Mouse (Mus musculus) brown adipose tissue, adult 24 weeks (tissue): ENCODE data around the gene Lamtor1. TPM values are rescaled to one million over a fixed set of nuclear protein-coding genes. Genes with fewer than 3 reads are reported as not detected.
A peak's percentile ranks its signal among the peaks of the same experiment; 100 is the strongest.

Experiments
- H3K27ac ChIP-seq: fragments of 200-500 bp; replicated peaks from 2 replicates; pipeline ENCODE4 v1.5.1; 2012; ENCODE audit warnings: low read depth, mild to moderate bottlenecking, low read length
- H3K4me1 ChIP-seq: fragments of 200-500 bp; 2 replicates; pipeline ENCODE4 v1.6.1; 2012; ENCODE audit warnings: low read length, mixed read lengths; ENCODE audit not compliant: control insufficient read depth, insufficient read depth, insufficient read length
- H3K4me3 ChIP-seq: fragments of 200-500 bp; 2 replicates; pipeline ENCODE4 v1.5.1; 2012; ENCODE audit warnings: low read depth, mild to moderate bottlenecking, low read length, moderate library complexity; ENCODE audit not compliant: insufficient read depth
- polyA plus RNA-seq: library from polyadenylated mRNA; stranded (reverse); fragments of >200 nt; gene quantifications from 2 replicates; pipeline ENCODE4 v1.2.4, GENCODE M21; 2012; ENCODE audit not compliant: missing spikeins, insufficient read depth, insufficient read length

Lamtor1 gene
- polyA plus RNA-seq = 169 and 170 TPM in 2 replicates

DNA sequence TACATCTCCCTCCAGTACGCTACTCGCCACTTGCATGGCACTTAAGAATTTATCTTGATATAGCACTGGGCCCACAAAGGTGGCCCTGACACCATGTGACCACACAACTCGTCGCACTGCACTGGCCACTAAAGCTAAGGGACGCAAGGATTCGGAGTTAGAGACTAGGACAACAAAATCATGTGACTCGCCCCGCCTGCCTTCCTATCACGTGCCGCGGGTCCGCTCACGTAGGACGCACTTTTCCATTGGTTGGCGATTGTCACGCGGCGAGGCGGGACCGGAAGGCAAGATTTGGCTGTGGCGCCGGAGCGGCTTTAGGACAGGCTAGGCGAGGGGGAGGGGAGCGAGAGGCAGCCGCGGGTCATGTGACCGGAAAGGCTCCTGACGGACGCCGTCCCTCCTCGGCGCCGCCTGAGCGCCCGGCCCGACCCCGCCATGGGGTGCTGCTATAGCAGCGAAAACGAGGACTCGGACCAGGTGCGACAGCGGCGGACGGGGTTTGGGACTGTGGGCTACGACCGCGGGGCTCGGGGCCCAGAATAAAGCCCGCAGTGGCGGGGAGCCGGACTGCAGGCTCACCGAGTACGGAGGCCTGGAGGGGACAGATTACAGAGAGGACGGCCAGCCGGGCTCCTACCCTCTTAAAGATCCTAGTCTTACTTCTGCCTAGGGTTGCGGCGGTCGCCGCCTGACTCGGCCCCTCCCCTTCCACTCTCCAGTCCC, at the start of gene Lamtor1:
Lamtor1 (plus strand) TSS at position 344 of the 726 bp plus-strand sequence.
- H3K4me1 ChIP-seq = peaks cover 20% of the 10 kb centered on the region
- peak within 1 kb of the TSS; percentile 86 for H3K4me3 ChIP-seq
- peak within 1 kb of the TSS; percentile 97 for H3K27ac ChIP-seq

DNA sequence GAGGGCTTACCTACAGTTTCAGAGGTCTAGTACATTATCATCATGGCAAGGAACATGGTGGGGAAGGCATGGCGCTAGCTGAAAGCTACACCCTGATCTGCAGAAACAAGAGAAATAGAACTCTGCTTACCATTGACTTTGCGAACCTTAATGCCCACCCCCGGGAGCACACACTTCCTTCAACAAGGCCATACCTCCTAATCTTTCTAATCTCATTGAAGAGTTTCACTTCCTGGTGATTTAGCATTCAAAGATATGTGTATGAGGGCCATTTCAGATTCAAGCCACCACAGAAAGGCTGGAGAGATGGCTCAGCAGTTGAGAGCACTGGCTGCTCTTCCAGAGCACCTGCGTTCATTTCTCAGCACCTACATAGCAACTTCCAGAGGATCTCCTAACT, 48.6 kb upstream of the Lamtor1 start, which contains the start of gene Folr2:
Folr2 (minus strand) TSS at position 101 of the 400 bp plus-strand sequence.
- no peak within 1 kb of the TSS for H3K4me3 ChIP-seq
- no peak within 1 kb of the TSS for H3K27ac ChIP-seq
- no peaks in the 10 kb centered on the region for H3K4me1 ChIP-seq

GRCm38 (mm10) chr7:101858362-101858761, 47.3 kb upstream of the Lamtor1 start:
- Histone ChIP-seq H3K27ac (no peak overlapping the region), H3K4me3 (no peak overlapping the region), H3K4me1 (no peaks in the 10 kb centered on the region)

GRCm38 (mm10) chr7:101860978-101861377, 44.7 kb upstream of the Lamtor1 start:
- H3K4me3 ChIP-seq = no peak overlapping the region
- no peak overlapping the region for H3K27ac ChIP-seq
- no peaks in the 10 kb centered on the region for H3K4me1 ChIP-seq

DNA sequence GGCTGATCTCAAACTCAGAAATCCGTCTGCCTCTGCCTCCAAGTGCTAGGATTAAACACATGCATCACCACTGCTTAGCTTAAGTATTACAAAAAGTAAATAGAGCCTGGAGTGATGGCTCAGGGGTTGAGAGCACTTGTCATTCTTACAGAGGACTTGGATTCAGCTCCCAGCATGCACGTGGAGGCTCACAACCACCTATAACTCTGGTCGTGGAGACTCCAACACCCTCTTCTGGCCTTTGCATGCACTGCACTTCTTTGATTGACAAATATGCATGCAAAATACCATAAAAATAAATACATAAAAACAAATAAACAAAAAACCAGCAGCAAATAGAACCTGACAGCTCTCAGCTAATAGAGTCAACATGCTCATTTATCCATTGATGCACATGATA, 43.4 kb upstream of the Lamtor1 start:
- no peak overlapping the region for H3K4me3 ChIP-seq
- no peak overlapping the region for H3K27ac ChIP-seq
- no peaks in the 10 kb centered on the region for H3K4me1 ChIP-seq

- no peak within 1 kb of the TSS for H3K4me3 ChIP-seq
- no peak within 1 kb of the TSS for H3K27ac ChIP-seq
- no peaks in the 10 kb centered on the region for H3K4me1 ChIP-seq
Measured at GRCm38 (mm10) chr7:101863415-101863814, 42.3 kb upstream of the Lamtor1 start, which contains the start of gene Anapc15. Gene Anapc15, plus strand, starts transcription at chr7:101863715.

DNA sequence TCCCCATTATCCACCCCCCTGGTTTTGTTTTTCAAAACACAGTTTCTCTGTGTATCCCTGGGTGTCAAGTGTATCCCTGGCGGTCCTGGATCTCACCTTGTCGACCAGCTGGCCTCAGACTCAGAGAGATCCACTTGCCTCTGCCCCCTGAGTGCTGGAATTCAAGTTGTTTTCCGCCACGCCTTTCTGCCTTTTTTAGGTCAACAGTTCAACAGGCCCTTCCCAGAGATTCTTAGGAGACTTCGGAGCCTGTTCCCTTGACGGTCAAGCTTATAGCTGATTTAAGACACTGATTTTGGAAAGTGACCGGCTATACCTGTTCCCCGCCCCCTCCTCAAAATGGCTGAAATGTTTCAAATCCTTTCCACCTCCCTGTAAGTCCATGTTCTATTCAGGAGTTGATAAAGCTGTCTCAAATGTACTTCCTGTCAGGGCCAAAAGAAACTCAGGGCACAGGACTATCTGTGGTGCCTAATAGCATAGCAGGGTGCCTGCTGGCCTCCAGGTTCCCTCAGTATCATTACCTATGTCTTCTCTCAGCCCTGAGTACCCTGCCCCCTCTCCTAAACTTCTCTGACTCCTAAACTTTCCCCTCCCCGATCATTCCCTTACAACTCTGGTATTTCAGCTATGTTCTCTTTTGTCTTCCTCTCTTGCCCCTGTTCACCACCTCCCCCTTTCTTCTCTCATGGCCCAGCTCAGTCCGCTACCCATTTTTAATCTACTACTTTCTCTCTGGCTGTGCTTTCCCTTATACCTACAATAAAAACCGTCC, 39.0 kb upstream of the Lamtor1 start:
- Histone ChIP-seq H3K27ac (no peak overlapping the region), H3K4me1 (no peaks in the 10 kb centered on the region), H3K4me3 (no peak overlapping the region)

GRCm38 (mm10) chr7:101867482-101867881, 38.2 kb upstream of the Lamtor1 start:
- no peaks in the 10 kb centered on the region for H3K4me1 ChIP-seq
- no peak overlapping the region for H3K4me3 ChIP-seq
- H3K27ac ChIP-seq = no peak overlapping the region

DNA sequence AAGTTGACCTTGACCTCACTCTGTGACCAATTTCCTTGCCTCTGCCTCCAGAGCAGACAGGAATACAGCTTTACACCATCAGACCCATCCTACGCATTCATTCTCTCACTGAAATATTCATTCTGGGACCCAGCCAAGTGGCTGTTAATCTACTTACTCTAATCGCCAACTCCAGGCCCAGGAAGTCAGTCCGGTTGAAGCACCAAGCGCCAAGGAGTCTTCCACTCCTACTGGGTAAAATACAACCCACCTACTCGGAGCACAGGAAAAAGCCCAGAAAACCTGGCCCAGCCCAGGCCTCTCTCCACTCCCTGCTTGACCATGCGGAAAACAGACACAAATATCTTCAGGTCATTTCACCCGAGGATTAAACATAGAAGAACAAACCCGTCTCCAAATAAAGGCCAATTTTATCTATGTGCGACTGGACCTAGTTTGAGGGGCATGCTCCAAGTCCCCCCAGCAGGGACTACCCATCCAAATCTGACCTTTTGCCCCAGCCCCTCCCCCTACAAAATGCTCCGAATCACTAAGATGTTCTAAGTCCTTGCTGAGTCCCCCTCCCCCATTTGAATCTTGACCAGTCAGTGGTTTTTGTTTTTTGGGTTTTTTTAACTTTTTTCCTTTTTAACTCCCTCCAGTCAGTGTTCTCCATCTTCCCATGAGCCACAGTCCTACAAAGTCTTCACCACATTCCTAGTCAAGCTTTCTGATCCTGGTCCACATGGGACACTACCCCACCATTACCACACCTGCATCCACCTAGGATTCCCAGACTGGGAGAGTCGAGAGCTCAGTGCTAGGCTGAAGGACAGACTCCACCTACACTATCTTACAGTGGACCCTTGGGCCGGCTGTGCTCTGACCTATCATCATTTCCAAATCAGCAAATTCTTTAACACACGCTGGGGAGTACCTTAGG, 37.2 kb upstream of the Lamtor1 start:
- Histone ChIP-seq H3K4me1 (no peaks in the 10 kb centered on the region), H3K4me3 (no peak overlapping the region), H3K27ac (no peak overlapping the region)

DNA sequence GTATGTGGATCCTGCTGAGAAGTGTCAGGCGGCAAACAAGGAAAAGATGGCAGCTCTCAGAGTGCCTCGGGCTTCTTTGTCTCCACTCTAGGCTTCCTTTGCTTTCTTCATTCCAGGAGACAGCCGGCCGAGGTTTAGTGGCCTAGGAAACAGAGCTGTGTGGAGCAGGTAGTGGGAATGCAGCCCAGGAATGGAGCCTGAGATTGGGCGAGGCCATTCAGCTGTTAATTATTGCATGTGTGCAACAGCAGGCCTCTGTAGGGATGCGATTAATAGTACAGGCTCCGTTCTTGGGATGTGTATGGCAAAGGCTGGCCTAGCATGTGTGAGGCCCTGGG, 36.6 kb upstream of the Lamtor1 start:
- no peak overlapping the region for H3K27ac ChIP-seq
- no peak overlapping the region for H3K4me3 ChIP-seq
- no peaks in the 10 kb centered on the region for H3K4me1 ChIP-seq

- Histone ChIP-seq H3K27ac (no peak within 1 kb of the TSS), H3K4me3 (no peak within 1 kb of the TSS), H3K4me1 (no peaks in the 10 kb centered on the region)
Measured at GRCm38 (mm10) chr7:101870629-101871028, 35.1 kb upstream of the Lamtor1 start, which contains the start of gene Folr1. Gene Folr1, minus strand, starts transcription at chr7:101870788.

- H3K4me3 ChIP-seq = no peak overlapping the region
- no peaks in the 10 kb centered on the region for H3K4me1 ChIP-seq
- H3K27ac ChIP-seq = no peak overlapping the region
Measured at GRCm38 (mm10) chr7:101871296-101871695, 34.4 kb upstream of the Lamtor1 start.

- H3K4me1 ChIP-seq = no peaks in the 10 kb centered on the region
- H3K27ac ChIP-seq = no peak overlapping the region
- H3K4me3 ChIP-seq = no peak overlapping the region
Measured at GRCm38 (mm10) chr7:101875978-101876377, 29.7 kb upstream of the Lamtor1 start.

DNA sequence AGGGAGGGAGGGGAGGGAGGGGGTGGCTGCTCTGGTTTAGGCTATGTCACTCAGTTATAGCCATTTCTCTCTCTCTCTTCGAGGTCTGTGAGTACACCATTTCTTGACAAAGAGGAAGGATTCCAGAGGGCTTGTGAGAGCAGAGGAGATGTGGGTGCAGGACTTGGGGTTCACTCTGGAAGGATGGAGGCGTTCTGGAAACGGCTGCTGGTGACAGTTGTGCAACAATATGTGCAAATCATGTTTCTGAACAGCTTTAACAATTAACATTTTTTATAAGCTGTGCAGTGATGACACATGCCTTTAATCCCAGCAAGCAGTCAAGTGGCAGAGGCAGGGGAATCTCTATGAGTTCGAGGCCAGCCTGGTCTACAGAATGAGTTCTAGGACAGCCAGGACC, 24.8 kb upstream of the Lamtor1 start:
- Histone ChIP-seq H3K4me1 (peaks cover 14% of the 10 kb centered on the region; the same call in 1 of the 2 replicates), H3K4me3 (no peak overlapping the region), H3K27ac (no peak overlapping the region)
